Mouse (Mus musculus) liver, embryonic 16.5 days (tissue): ENCODE data around the gene Ruvbl1. TPM values are rescaled to one million over a fixed set of nuclear protein-coding genes. Genes with fewer than 3 reads are reported as not detected.

ENCODE experiments used
- ATAC-seq: fragments of 200-750 bp; cut with Nextera tagmentation; 2 replicates; pipeline ENCODE4 v1.8.0; 2017; ENCODE audit warnings: low read depth, mild to moderate bottlenecking, moderate number of reproducible peaks, moderate library complexity
- H3K27ac ChIP-seq: fragments of 300-500 bp; sonication (generic); 2 replicates; pipeline ENCODE4 v1.5.1; 2014; ENCODE audit warnings: mild to moderate bottlenecking, low read length
- H3K27me3 ChIP-seq: fragments of 300-500 bp; sonication (generic); 2 replicates; pipeline ENCODE4 v1.6.1; 2014; ENCODE audit warnings: low read depth, low read length, mixed read lengths; ENCODE audit not compliant: control insufficient read depth, insufficient read depth
- H3K36me3 ChIP-seq: fragments of 300-500 bp; sonication (generic); 2 replicates; pipeline ENCODE4 v1.6.1; 2014; ENCODE audit warnings: mild to moderate bottlenecking; ENCODE audit not compliant: control insufficient read depth, insufficient read depth
- H3K4me1 ChIP-seq: fragments of 300-500 bp; sonication (generic); 2 replicates; pipeline ENCODE4 v1.6.1; 2014; ENCODE audit warnings: low read depth, low read length, mixed read lengths; ENCODE audit not compliant: control insufficient read depth
- H3K4me2 ChIP-seq: fragments of 300-500 bp; sonication (generic); 2 replicates; pipeline ENCODE4 v1.6.1; 2014; ENCODE audit warnings: low read depth, low read length, mixed read lengths
- H3K4me3 ChIP-seq: fragments of 300-500 bp; sonication (generic); 2 replicates; pipeline ENCODE4 v1.5.1; 2014; ENCODE audit warnings: low read depth, mild to moderate bottlenecking, low read length
- H3K9ac ChIP-seq: fragments of 300-500 bp; sonication (generic); 2 replicates; pipeline ENCODE4 v1.6.1; 2014; ENCODE audit warnings: low read depth, low read length
- H3K9me3 ChIP-seq: fragments of 300-500 bp; sonication (generic); replicated peaks from 2 replicates; pipeline ENCODE4 v1.6.1; 2016; ENCODE audit warnings: low read length; ENCODE audit not compliant: control insufficient read depth
- WGBS: fragments of 180-500 bp; shearing (Covaris S2); extraction: QIAGEN DNeasy Blood & Tissue Kit; methylation state at CpG from one replicate; pipeline ENCODE4 v1.1.7; 2014; ENCODE audit not compliant: insufficient replicate concordance; 5-methylcytosine and 5-hydroxymethylcytosine counted together
- polyA plus RNA-seq: library from polyadenylated mRNA; unstranded; fragments of >200 nt; fragmentation: Nextera tagmentation; extraction: Ambion mirVana; gene quantifications from 2 replicates; pipeline ENCODE4 v1.2.1, GENCODE M21; 2015

Ruvbl1 gene
- polyA plus RNA-seq, 1 experiment from 2014 or later: 58.1 TPM

DNA sequence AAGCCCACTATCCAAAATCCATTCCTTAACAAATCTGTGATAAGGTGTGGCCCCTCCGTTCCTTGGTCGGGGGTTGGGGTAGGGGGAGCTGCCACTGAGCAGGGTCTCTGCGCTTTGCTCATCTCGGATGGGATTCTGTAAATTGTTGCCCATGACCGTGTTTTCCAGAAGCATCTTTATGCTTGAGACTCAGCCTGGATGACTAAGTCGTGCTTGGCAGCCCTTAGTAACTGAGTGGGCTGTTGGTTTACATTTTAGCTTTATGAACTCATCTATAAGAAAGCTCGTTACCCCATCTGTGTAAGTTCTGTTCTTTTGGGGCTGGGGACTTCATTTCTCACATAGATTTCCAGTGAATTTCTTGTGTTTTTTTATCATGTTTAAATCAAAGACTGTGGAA lies 23.8 kb downstream of the Ruvbl1 start:
- Histone ChIP-seq H3K27me3 (no peaks in the 10 kb centered on the region), H3K4me3 (no peak overlapping the region), H3K9ac (no peak overlapping the region), H3K4me1 (peaks cover 3% of the 10 kb centered on the region), H3K9me3 (no peaks in the 10 kb centered on the region), H3K4me2 (no peak overlapping the region), H3K36me3 (peaks cover 6% of the 10 kb centered on the region), H3K27ac (no peak overlapping the region)
- no peak for ATAC-seq
- WGBS: 79% methylated on average over 7 of the region's 7 CpGs

DNA sequence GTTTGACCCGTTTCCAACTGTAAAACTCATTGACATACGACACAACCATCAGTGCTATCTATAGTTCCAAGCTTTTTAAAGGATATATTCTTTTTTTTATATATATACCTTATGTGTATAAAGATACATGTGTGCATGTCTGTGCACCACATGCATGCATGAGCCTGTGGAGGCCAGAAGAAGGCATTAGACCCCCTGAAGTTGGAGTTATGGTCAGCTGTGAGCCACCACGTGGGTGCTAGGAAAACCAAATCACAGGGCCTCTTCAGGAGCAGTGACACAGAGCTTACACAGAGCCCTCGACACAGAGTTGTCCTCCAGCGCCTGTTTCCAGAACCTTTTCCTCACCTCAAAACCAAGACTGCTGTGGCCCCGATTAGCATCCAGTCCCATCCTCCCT lies 24.6 kb downstream of the Ruvbl1 start:
- Histone ChIP-seq H3K9me3 (no peaks in the 10 kb centered on the region), H3K9ac (no peak overlapping the region), H3K4me1 (peaks cover 3% of the 10 kb centered on the region), H3K36me3 (peaks cover 6% of the 10 kb centered on the region), H3K4me2 (no peak overlapping the region), H3K4me3 (no peak overlapping the region), H3K27me3 (no peaks in the 10 kb centered on the region), H3K27ac (no peak overlapping the region)
- ATAC-seq: no peak
- 76% methylated on average over 6 of the region's 6 CpGs for WGBS

DNA sequence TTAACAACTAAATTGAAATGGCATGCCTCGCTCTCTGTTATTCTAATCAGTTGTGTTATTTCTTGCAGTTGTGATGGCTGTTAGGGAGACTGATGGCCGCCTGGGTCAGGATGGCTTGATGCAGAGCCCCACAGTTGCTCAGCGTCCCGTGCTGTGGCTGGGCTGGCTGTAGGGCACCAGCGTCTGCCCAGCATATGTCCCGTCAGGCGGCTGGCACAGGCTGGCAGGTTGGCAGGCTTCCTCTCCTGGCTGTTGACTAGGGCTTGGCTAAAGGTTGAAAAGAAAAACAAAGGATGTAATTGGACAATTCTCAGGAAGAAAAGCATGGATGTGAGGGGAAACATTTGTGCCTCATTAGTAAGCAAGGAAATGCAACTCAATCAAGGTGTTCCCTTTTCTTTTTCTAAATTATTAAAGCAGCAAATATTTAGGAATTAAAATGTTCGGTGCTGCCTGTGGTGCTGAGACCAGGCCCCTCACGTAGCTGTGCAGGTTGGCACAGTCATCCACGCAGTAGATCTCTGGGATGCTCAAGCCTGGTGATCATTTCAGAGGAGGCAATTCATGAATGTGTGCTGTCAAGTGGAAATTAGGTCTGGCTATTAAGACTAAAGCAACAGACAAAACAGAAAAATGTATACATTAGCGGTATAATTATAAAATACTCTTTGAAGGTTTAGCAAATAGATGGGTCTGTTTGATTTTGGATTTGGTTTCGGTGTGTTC lies 25.6 kb downstream of the Ruvbl1 start:
- H3K4me3 ChIP-seq: no peak overlapping the region
- ATAC-seq: no peak
- H3K9ac ChIP-seq: no peak overlapping the region
- no peaks in the 10 kb centered on the region for H3K9me3 ChIP-seq
- 81% methylated on average over 12 of the region's 12 CpGs for WGBS
- H3K27me3 ChIP-seq: no peaks in the 10 kb centered on the region
- H3K27ac ChIP-seq: no peak overlapping the region
- H3K4me2 ChIP-seq: no peak overlapping the region
- H3K4me1 ChIP-seq: peaks cover 5% of the 10 kb centered on the region; the same call in 1 of the 2 replicates
- peaks cover 6% of the 10 kb centered on the region for H3K36me3 ChIP-seq

DNA sequence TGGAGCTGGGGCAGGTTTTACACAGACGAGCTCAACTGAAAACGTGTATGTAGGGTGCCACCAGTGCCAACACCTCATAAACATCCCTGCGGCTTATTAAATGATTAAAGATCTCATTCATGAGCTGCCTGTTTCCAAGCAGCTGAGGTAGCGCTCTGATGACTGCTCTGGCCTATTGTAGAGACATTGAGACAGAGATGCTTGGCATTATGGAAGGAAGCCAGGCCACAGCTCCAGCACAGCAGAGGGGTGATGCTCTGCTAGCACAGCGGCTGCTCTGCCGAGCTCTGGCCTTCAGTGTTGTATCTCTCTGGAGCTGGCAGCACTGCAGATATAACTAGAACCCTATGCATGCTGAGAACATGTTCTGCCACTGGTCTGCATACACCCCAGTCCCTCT lies 28.5 kb downstream of the Ruvbl1 start:
- WGBS: 75% methylated on average over 6 of the region's 6 CpGs
- H3K4me2 ChIP-seq: no peak overlapping the region
- H3K4me1 ChIP-seq: peaks cover 5% of the 10 kb centered on the region; the same call in 1 of the 2 replicates
- no peaks in the 10 kb centered on the region for H3K9me3 ChIP-seq
- H3K4me3 ChIP-seq: no peak overlapping the region
- H3K36me3 ChIP-seq: peaks cover 5% of the 10 kb centered on the region; the same call in 1 of the 2 replicates
- ATAC-seq: no peak
- H3K27ac ChIP-seq: no peak overlapping the region
- H3K27me3 ChIP-seq: no peaks in the 10 kb centered on the region
- H3K9ac ChIP-seq: no peak overlapping the region

DNA sequence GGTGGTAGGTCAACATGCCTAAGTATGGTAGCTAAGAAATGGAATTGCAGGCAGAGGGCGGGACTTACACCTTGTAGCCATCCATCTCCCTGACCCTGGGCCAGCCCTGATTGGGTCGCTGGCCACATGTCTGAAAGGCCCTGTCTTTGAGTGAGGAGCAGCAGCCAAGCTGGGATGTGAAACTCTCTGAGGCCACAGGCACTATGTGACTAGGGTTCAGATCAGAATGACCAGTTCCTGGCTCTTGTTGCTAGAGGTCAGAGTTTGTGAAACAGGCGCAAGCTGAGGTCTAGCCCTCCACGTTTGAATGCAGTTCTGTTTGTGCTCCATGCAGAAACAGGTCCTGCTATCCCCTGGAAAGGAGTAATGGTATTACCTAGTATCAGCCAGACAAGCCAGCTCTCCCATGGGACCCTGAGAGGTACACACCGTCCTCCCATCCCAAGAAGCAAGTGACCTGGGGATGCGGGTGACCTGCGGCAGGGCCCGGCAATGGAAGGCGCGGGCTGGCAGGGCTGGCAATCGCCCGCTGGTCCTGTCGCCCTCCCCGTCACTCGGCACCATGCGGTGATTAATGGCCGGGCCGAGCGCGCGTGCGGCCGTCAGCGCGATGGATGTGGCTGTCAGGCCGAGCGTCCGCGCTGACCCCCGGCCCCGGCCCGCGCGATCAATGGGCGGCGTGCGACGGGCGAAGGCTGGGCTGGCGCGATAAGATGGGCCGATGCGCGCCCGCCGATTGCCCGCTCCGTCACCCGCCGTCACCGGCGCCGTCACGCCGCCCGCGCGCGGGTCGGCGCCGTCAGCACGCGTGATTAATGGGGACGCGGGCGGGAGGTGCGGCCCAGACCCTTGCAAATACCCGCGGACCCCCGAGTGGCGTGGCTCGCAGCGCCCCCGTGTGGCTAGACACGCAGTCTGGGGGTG lies 34.5 kb downstream of the Ruvbl1 start:
- WGBS: 3% methylated on average over 75 of the region's 76 CpGs
- Histone ChIP-seq H3K36me3 (peaks cover 18% of the 10 kb centered on the region), H3K27ac (peak overlapping the region; percentile 65)

DNA sequence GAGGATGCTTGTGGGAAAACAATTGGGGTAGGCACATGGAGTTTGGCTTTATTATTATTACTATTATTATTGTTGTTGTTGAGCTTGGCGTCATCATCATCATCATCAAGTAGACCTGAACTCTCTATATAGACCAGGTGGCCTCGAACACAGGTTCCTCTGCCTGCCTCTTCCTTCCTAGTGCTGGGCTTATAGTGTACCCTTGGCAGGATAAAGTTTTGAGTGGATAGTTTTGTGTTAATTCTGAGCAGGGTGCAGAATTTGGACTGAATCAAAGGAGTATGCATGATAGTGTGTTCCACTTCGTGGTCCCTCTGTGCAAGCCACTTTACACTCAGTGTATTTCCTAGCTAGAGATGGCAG lies 35.2 kb downstream of the Ruvbl1 start:
- Histone ChIP-seq H3K27me3 (no peaks in the 10 kb centered on the region), H3K9me3 (no peaks in the 10 kb centered on the region), H3K4me2 (peak overlapping the region; percentile 98), H3K9ac (peak overlapping the region; percentile 71), H3K36me3 (peaks cover 24% of the 10 kb centered on the region), H3K4me3 (peak overlapping the region; percentile 66), H3K4me1 (peaks cover 51% of the 10 kb centered on the region), H3K27ac (peak overlapping the region; percentile 65)
- no peak for ATAC-seq
- 5% methylated on average over 3 of the region's 3 CpGs for WGBS

More for the DNA sequence above, 34.5 kb downstream of the Ruvbl1 start:
- ATAC-seq: peak; percentile 60
- H3K27me3 ChIP-seq: no peaks in the 10 kb centered on the region
- H3K4me1 ChIP-seq: peaks cover 52% of the 10 kb centered on the region
- H3K9ac ChIP-seq: peak overlapping the region; percentile 71
- H3K4me2 ChIP-seq: peak overlapping the region; percentile 98
- H3K9me3 ChIP-seq: no peaks in the 10 kb centered on the region
- peak overlapping the region; percentile 66 for H3K4me3 ChIP-seq

DNA sequence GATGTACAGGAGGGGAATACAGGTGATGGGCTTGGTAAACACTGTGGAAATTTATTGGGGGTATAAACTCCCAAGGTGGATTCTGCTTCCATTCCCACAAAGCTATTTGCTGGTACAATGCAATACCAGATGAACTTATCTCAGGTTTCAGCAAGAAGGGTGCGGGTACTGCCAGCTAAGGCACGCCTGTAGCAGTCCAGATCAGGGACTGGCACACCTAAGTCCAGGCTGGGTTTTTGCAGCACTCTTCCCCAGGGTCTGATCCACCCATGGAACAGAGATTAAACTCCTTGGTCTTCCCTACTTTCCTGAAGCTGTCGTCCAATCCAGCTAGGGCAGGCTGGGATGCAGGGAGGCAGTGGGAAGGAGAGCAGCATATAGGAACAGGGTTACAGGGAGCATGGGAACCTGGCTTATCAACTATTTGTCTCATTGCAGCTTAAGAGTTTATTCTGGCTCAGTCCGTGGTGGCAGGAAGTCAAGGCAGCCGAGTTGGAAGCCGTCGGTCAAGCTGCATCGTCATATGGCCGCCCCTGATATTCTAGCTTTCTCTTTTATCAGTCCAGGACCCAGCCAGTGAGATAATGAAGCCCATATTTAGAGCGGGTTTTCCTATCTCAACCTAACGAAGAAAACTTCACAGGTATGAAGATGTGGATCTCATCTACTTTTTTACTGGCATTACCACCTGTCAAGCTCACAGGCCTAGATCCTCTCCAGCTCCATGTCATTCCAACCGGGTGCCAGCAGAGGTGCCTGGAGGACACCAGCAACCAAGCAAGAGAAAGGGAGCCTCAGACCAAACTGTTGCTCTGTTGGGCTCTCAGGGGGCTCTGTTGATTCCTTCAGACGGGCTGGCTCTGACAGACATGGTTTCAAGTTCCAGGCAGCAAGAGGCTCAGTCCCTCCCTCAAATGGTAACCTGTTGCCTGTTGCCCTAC lies 37.1 kb downstream of the Ruvbl1 start:
- Histone ChIP-seq H3K9ac (peak overlapping the region; percentile 48), H3K27me3 (no peaks in the 10 kb centered on the region), H3K4me2 (peak overlapping the region; percentile 61), H3K36me3 (peaks cover 38% of the 10 kb centered on the region), H3K9me3 (no peaks in the 10 kb centered on the region), H3K27ac (peak overlapping the region; percentile 96), H3K4me1 (peaks cover 47% of the 10 kb centered on the region), H3K4me3 (peak overlapping the region; percentile 19; the same call in 1 of the 2 replicates)
- ATAC-seq: peak; percentile 62
- WGBS: 14% methylated on average over 13 of the region's 13 CpGs

DNA sequence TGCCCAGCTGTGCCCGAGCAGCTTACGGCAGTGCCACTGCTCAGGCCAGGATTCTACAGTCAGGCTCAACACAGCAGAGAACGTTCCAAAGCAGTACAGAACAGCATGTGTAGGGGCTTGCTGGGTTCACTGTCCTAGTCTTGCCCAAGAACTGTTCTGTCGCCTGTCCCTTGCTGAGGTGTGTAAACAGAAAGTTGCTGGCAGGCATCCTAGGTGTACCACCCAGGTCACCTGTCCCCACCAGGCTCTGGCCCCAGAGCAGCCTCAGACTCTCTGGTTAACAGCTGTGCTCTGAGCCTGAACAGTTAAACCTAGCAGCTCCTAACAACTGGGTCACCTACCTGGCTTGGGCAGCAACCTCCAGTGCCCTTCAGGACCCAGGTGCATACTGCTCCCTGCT lies 37.8 kb downstream of the Ruvbl1 start:
- peak overlapping the region; percentile 96 for H3K27ac ChIP-seq
- H3K4me3 ChIP-seq: no peak overlapping the region
- WGBS: 67% methylated on average over 4 of the region's 4 CpGs
- H3K9me3 ChIP-seq: no peaks in the 10 kb centered on the region
- no peak overlapping the region for H3K4me2 ChIP-seq
- ATAC-seq: peak; percentile 58
- peaks cover 46% of the 10 kb centered on the region for H3K36me3 ChIP-seq
- H3K4me1 ChIP-seq: peaks cover 47% of the 10 kb centered on the region
- peak overlapping the region; percentile 48 for H3K9ac ChIP-seq
- no peaks in the 10 kb centered on the region for H3K27me3 ChIP-seq
